Mouse (Mus musculus) heart, embryonic 10.5 days (tissue): ENCODE measurements around the gene Rnf167. TPM values are rescaled to one million over a fixed set of nuclear protein-coding genes. Genes with fewer than 3 reads are reported as not detected.
A peak's percentile ranks its signal among the peaks of the same experiment; 100 is the strongest.

Experiments
- DNase-seq: peaks from one replicate; pipeline ENCODE4 v3.0.0-alpha.2; 2017; ENCODE audit warnings: low spot score
- H3K27ac ChIP-seq: fragments of 300-500 bp; sonication (generic); 2 replicates; pipeline ENCODE4 v1.5.1; 2016; ENCODE audit warnings: mild to moderate bottlenecking
- H3K27me3 ChIP-seq: fragments of 300-500 bp; sonication (generic); 2 replicates; pipeline ENCODE4 v1.6.1; 2016; ENCODE audit warnings: mild to moderate bottlenecking; ENCODE audit not compliant: poor library complexity, insufficient read depth, severe bottlenecking
- H3K36me3 ChIP-seq: fragments of 300-500 bp; sonication (generic); 2 replicates; pipeline ENCODE4 v1.6.1; 2016; ENCODE audit warnings: mild to moderate bottlenecking, moderate library complexity
- H3K4me1 ChIP-seq: fragments of 300-500 bp; sonication (generic); 2 replicates; pipeline ENCODE4 v1.6.1; 2016; ENCODE audit warnings: mild to moderate bottlenecking
- H3K4me3 ChIP-seq: fragments of 300-500 bp; sonication (generic); 2 replicates; pipeline ENCODE4 v1.5.1; 2016; ENCODE audit warnings: mild to moderate bottlenecking, moderate library complexity
- H3K9me3 ChIP-seq: fragments of 300-500 bp; sonication (generic); 2 replicates; pipeline ENCODE4 v1.6.1; 2016; ENCODE audit warnings: mild to moderate bottlenecking, moderate library complexity
- WGBS: fragments of 180-500 bp; shearing (Covaris S2); methylation state at CpG from one replicate; pipeline ENCODE4 v1.1.7; 2016; 5-methylcytosine and 5-hydroxymethylcytosine counted together
- polyA plus RNA-seq: library from polyadenylated mRNA; unstranded; fragments of >200 nt; fragmentation: Nextera tagmentation; extraction: Ambion mirVana; gene quantifications from 2 replicates; pipeline ENCODE4 v1.2.1, GENCODE M21; 2016

Rnf167 gene
- polyA plus RNA-seq, 1 experiment from 2014 or later = 74.4 TPM

DNA sequence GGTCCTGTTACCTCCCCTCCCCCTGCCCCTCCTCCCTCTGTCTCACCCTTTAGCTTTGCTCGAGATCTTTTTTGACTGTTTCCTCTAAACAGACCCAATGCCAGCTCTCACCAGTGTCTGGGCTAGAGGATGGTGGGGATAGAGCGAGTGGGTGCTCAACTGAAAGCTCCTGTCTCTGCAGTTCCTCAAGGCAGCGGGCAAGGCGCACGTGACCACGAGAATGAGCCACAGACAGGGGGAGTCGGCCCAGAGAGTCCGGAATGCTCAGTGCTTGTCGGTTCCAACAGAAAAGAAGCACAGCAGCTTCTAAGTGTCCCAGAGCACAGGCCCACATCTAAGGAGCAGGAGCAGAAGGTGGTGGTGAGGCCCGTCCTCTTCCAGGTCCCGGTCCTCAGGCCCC lies 27.5 kb downstream of the Rnf167 start:
- no peak overlapping the region for H3K4me3 ChIP-seq

DNA sequence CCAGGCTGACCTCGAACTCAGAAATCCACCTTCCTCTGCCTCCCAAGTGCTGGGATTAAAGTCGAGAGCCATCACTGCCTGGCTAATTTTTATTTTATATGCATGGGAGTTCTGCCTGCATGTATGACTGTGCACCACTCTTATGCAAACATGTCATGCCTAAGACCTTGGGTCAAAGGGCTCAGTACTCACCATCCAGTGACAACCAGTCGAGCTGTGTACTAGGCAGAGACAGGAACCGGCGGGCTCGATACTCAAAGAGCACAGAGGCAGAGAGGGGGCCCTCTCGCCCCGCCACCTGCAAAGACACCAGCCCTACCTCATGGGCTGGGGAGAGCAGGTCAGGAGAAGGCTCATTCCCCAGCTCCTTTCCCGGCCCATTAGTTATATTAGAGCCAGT lies 31.1 kb downstream of the Rnf167 start:
- Histone ChIP-seq H3K4me1 (peaks cover 27% of the 10 kb centered on the region), H3K27ac (no peak overlapping the region), H3K36me3 (peaks cover 71% of the 10 kb centered on the region), H3K4me3 (no peak overlapping the region), H3K27me3 (0 out of 2 replicates have a peak, but pooled peaks cover 3% of the 10 kb centered on the region), H3K9me3 (no peaks in the 10 kb centered on the region)
- WGBS = 83% methylated on average over 9 of the region's 9 CpGs
- no peak for DNase-seq

More for the DNA sequence above, 27.5 kb downstream of the Rnf167 start:
- H3K27me3 ChIP-seq = no peaks in the 10 kb centered on the region
- DNase-seq = no peak
- no peaks in the 10 kb centered on the region for H3K9me3 ChIP-seq
- peaks cover 33% of the 10 kb centered on the region for H3K4me1 ChIP-seq
- no peak overlapping the region for H3K27ac ChIP-seq
- 60% methylated on average over 11 of the region's 11 CpGs for WGBS
- H3K36me3 ChIP-seq = peaks cover 54% of the 10 kb centered on the region

DNA sequence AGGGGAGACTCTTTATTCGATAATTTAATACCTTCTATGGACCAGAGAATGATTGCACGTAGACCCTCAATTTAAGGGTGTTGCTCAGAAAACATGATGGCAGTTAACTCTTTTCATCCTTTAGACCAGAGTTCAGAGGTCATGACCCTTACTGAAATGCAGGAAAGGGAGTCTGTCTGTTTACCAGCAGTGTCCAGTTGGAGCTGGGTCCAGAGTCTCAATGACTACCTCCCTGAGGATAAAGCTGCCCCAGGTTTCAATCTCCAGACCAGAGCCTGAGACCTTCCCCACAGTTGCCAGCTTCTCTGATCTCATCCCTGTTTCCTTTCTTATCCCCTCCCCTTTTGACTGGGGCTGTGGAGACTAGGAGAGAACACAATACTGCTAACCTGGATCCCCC lies 31.5 kb downstream of the Rnf167 start:
- H3K36me3 ChIP-seq = peaks cover 75% of the 10 kb centered on the region
- no peaks in the 10 kb centered on the region for H3K9me3 ChIP-seq
- DNase-seq = no peak
- 0 out of 2 replicates have a peak, but pooled peaks cover 3% of the 10 kb centered on the region for H3K27me3 ChIP-seq
- H3K4me3 ChIP-seq = no peak overlapping the region
- H3K27ac ChIP-seq = no peak overlapping the region
- WGBS = 81% methylated on average over 2 of the region's 2 CpGs
- H3K4me1 ChIP-seq = peaks cover 27% of the 10 kb centered on the region

DNA sequence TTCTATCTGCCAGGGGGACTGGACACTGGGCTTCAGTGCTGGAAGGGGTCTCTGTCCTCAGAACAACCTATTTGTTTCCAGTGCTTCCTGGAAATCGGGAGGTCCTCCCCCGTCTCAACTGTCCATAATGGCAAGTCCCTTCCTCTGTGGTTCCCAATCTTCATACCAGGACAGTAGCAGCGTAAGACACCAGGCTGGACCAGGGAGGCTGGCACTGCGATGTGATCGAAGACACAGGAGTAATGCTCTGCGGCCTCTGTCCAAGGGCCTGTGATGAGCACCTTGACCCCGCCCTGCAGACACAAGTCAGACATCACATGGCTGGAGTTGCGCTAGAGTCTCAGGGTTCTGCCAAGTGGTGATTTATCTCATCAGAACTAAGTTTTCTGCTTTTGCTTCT lies 32.3 kb downstream of the Rnf167 start:
- no peak for DNase-seq
- H3K9me3 ChIP-seq = no peaks in the 10 kb centered on the region
- peaks cover 25% of the 10 kb centered on the region for H3K4me1 ChIP-seq
- 92% methylated on average over 8 of the region's 8 CpGs for WGBS
- H3K27me3 ChIP-seq = 0 out of 2 replicates have a peak, but pooled peaks cover 3% of the 10 kb centered on the region
- H3K27ac ChIP-seq = no peak overlapping the region
- H3K4me3 ChIP-seq = no peak overlapping the region
- peaks cover 75% of the 10 kb centered on the region for H3K36me3 ChIP-seq

DNA sequence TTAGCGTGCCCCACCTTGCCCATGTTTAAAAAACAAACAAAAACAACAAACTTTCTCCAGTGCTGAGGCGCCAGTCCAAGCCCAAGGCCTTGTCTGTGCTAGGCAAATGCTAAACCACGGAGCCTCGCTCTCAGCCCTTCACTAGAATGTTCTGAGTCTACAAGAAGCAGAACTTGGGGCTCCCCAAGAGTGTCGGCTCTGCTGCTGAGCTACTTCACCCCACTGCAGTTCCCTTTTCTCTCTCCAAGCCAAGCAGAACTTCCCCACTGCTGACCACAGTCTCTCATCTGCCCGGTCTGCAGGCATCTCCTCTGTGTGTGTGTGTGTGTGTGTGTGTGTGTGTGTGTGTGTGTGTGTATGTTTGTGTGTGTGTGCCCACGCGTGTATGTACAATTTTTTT lies 32.9 kb downstream of the Rnf167 start:
- H3K9me3 ChIP-seq = no peaks in the 10 kb centered on the region
- H3K36me3 ChIP-seq = peaks cover 76% of the 10 kb centered on the region
- 91% methylated on average over 8 of the region's 8 CpGs for WGBS
- peaks cover 24% of the 10 kb centered on the region for H3K4me1 ChIP-seq
- H3K4me3 ChIP-seq = no peak overlapping the region
- H3K27me3 ChIP-seq = 0 out of 2 replicates have a peak, but pooled peaks cover 3% of the 10 kb centered on the region
- DNase-seq = no peak
- no peak overlapping the region for H3K27ac ChIP-seq

DNA sequence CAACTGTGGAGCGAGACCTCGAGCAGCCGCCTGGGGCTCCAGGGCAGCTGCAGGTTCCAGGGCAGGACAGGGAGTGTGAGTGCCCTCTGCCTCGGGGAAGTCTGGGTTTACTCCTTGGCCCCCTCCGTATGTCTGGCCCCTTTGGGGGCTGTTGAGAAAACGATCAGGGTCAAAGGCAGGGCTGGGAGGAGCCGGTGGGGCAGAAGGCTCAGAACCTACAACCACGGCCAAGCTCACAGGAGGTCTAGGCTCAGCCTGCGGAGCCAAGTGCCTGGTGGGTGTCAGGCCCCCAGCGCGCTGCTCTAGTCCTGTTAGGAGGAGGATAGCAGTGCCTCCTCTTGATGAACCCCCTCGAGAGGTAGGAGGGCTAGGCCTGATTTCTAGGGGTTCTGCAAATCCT lies 34.1 kb downstream of the Rnf167 start:
- Histone ChIP-seq H3K9me3 (no peaks in the 10 kb centered on the region), H3K36me3 (peaks cover 76% of the 10 kb centered on the region), H3K27ac (peak overlapping the region; percentile 69; the same call in 1 of the 2 replicates), H3K4me1 (peaks cover 25% of the 10 kb centered on the region), H3K4me3 (no peak overlapping the region), H3K27me3 (0 out of 2 replicates have a peak, but pooled peaks cover 3% of the 10 kb centered on the region)
- no peak for DNase-seq
- 55% methylated on average over 12 of the region's 12 CpGs for WGBS

DNA sequence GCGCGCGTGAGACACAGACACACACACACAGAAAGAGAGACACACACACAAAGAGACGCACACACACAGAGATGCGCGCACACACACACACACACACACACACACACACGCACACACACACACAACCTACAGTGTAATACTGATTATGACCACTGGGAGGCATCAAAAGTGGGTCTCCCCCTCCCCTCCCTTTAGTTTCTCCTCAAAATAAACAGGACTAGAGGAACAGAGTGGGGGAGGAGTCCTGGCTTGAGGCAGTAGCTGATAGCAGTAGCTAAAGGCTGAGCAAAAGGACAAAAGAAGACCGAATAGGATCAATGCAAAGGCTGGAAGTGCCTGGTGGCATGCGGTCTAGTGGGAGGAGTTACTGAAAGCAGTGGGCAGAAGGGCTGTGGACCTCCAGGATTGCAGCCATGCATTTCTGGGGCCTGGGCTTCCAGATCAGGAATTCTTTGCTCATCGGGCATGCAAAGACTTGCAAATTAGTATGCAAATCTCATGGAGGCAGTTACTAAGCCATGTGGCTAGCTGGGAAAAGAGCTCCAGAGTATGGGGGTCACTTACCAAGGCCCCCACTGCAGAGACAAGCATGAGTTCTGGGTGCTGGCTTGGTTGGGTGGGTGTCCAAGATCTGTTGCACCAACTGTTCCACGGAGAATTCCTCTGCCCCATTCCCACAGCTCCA lies 35.0 kb downstream of the Rnf167 start:
- 14% methylated on average over 8 of the region's 11 CpGs for whole genome bisulfite sequencing
- 0 out of 2 replicates have a peak, but pooled peaks cover 3% of the 10 kb centered on the region for H3K27me3 ChIP-seq
- peaks cover 29% of the 10 kb centered on the region for H3K4me1 ChIP-seq
- H3K36me3 ChIP-seq = peaks cover 71% of the 10 kb centered on the region
- no peak for DNase-seq
- H3K27ac ChIP-seq = peak overlapping the region; percentile 69
- H3K4me3 ChIP-seq = 0 out of 2 replicates have a peak overlapping the region, but pooled peaks have one; percentile 3
- H3K9me3 ChIP-seq = no peaks in the 10 kb centered on the region

DNA sequence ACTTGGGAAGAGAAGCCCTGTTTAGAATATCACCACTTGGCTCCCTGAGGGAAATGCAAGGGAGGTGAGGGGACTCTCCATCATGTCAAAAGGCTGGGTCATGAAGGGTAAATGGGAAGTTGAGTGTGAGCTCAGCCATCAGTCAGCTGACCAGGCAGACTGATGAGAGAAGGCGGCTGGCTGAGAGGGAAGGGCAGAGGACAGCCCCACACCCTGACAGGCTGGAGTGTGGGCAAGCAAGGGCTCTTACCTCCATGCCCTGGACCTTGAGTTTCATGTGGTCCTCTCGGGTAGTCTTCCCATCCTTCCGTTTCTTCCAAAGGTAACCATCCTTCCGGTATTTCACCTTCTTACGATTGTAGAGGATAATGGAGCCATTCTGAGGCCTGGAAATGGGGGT lies 36.6 kb downstream of the Rnf167 start:
- no peak for DNase-seq
- Histone ChIP-seq H3K27me3 (0 out of 2 replicates have a peak, but pooled peaks cover 3% of the 10 kb centered on the region), H3K4me3 (no peak overlapping the region), H3K4me1 (peaks cover 42% of the 10 kb centered on the region), H3K9me3 (no peaks in the 10 kb centered on the region), H3K27ac (no peak overlapping the region), H3K36me3 (peaks cover 66% of the 10 kb centered on the region)
- whole genome bisulfite sequencing = 76% methylated on average over 5 of the region's 5 CpGs

DNA sequence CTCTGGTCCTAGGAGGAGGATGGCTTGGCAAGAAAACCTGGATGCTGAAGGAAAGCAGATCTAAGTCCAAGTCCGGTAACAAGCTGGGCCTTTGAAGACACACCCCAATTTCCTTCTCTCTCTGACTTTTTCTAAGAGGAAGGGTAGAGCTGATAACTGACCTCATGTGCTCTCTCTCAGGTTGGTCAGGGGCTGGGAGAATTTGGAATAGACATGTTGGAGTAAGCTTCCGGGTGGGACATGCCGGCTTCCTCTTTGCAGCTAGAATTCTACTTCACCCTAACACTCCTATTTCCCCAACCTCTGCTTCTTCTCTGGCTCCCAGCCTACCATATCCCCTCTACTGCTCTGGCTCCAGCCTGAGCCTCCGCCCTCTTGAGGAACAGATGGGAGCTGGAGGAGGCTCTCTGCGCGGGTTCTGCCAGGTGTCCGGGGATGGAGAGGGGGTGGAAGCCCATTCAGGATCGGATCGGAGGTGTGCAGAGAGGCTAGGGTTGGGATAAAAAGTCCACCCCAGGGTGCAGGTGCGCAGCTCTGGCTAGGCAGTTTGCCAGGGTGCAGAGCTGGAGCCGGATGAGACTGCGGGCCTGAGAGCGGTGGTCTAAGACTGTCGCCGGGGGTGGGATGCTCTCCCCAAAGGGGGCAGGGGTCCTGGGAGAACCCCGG lies 40.0 kb downstream of the Rnf167 start:
- Histone ChIP-seq H3K4me3 (peak overlapping the region; percentile 92), H3K36me3 (peaks cover 40% of the 10 kb centered on the region), H3K9me3 (no peaks in the 10 kb centered on the region), H3K27ac (peak overlapping the region; percentile 96), H3K27me3 (no peaks in the 10 kb centered on the region), H3K4me1 (peaks cover 43% of the 10 kb centered on the region)
- DNase-seq = no peak
- WGBS = 5% methylated on average over 16 of the region's 16 CpGs

DNA sequence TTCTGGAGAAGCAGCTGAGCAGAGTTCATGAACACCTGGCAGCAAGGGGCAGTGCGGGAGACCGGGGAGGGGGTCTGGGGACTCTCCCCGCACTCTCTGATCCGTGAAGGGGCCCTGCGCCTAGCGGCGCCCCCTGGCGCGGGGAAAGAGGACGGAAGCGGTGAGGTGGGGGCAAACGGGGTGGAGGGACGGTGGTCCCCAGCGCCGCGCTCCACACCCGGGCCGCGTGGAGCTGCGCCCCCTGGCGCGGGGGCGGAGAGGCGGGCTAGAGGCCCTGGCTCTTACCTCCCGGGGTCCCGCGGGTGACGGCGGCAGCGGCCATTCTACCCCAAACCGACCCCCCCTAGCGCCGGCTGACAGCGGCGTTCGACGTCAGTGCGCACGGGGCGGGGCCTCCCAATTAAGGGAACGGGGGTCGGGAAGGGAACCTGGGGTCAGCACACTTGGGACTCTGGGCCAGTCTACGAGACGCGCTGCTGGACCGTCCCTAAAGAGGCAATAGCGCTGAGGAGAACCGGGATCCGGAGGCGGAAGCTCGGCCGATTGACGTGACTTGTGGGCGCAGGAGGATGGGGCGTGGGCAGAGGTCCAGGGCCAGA lies 40.7 kb downstream of the Rnf167 start, which contains the start of gene Camta2:
Gene Camta2, minus strand, starts transcription at position 505 of the 599 bp plus-strand sequence.
- no peaks in the 10 kb centered on the region for H3K9me3 ChIP-seq

DNA sequence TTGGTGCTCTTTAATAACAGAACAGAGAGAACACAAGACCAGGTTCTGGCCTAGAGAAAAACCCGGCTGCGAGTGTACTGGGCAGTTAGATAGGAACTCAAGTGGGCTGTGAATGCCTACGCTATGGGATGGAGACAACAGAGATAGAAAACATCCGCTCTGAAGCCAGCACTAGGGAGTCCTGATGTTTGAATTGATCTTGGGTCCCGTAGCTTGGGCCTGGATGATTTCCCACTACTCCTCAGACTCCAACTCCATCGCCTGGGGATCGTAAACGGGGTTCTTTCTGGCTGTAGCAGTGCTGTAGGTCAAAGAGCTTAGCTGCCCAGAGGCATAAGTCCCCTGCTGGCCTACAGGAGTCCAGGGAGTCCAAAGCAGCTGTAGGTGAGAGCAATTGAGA lies 41.3 kb downstream of the Rnf167 start:
- H3K4me3 ChIP-seq = peak overlapping the region; percentile 92
- DNase-seq = no peak
- no peaks in the 10 kb centered on the region for H3K27me3 ChIP-seq
- no peaks in the 10 kb centered on the region for H3K9me3 ChIP-seq
- peaks cover 35% of the 10 kb centered on the region for H3K4me1 ChIP-seq
- peaks cover 28% of the 10 kb centered on the region for H3K36me3 ChIP-seq
- WGBS = 10% methylated on average over 8 of the region's 8 CpGs
- H3K27ac ChIP-seq = peak overlapping the region; percentile 96

More for the DNA sequence above, 40.7 kb downstream of the Rnf167 start, which contains the start of gene Camta2:
- DNase-seq = peak; percentile 90
- Histone ChIP-seq H3K4me1 (peaks cover 37% of the 10 kb centered on the region), H3K36me3 (peaks cover 35% of the 10 kb centered on the region), H3K27me3 (no peaks in the 10 kb centered on the region), H3K4me3 (peak within 1 kb of the TSS; percentile 92), H3K27ac (peak within 1 kb of the TSS; percentile 96)
- under 1% methylated on average over 55 of the region's 55 CpGs for WGBS

DNA sequence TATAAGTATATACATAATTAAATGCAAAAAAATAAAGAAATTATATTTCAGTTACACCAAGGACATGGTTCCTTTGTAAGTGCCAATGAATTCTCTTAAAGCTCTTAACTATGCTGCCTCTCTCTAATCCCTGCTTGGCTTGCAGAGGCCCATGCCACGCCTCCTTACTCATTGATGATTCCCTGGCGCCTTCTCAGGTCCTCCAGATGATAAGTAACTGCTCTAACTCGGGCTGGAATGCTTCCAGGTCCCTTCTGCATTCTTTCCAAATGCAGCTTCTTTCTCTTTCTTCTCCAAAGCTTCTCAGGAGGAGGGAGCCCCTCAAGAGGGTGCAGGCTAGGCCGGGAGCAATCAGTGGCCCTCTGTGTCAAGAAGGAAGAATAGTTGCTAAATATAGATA lies 42.5 kb downstream of the Rnf167 start:
- Histone ChIP-seq H3K4me1 (peaks cover 35% of the 10 kb centered on the region), H3K4me3 (no peak overlapping the region), H3K9me3 (no peaks in the 10 kb centered on the region), H3K27me3 (no peaks in the 10 kb centered on the region), H3K36me3 (peaks cover 17% of the 10 kb centered on the region), H3K27ac (no peak overlapping the region)
- no peak for DNase-seq
- WGBS = 34% methylated on average over 4 of the region's 4 CpGs

DNA sequence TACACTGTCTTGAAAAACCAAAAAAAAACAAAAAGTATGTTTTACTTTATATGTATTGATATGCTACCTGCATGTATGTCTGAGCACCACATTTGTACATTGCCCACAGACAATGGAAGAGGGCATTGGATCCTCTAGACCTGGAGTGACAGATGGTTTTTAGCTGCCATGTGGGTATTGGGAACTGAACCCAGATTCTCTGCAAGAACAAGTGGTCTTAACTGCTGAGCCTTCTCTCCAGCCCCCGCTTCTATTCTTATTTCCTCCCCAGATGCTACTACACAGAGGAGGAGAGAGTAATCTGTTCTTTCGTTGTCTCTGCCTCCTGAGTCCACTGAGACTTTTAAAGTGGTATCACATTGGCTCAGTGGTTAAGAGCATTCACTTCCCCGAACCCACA lies 46.5 kb downstream of the Rnf167 start:
- Histone ChIP-seq H3K27ac (no peak overlapping the region), H3K27me3 (no peaks in the 10 kb centered on the region), H3K9me3 (no peaks in the 10 kb centered on the region), H3K4me1 (peaks cover 14% of the 10 kb centered on the region), H3K36me3 (no peaks in the 10 kb centered on the region), H3K4me3 (no peak overlapping the region)
- 51% methylated on average over 3 of the region's 3 CpGs for WGBS
- DNase-seq = no peak
